Mouse (Mus musculus) small intestine, adult 2 months (tissue): ENCODE measurements at regions not wholly inside any gene's neighbourhood (a gene's known extent, or its start where the extent isn't known, plus 50 kb on each side); places are given as distances from the start of the nearest gene placed in this dataset.

ENCODE experiments used
- CTCF ChIP-seq: fragments of 200-500 bp; IDR thresholded peaks from 2 replicates; pipeline ENCODE4 v1.5.1; 2012; ENCODE audit warnings: low read depth, mild to moderate bottlenecking, control low read depth, inconsistent platforms, low read length, moderate library complexity, mixed read lengths; ENCODE audit not compliant: insufficient replicate concordance, insufficient read length; ENCODE audit errors: extremely low read depth
- POLR2A ChIP-seq: fragments of 200-500 bp; IDR thresholded peaks from 2 replicates; pipeline ENCODE4 v1.6.1; 2012; ENCODE audit warnings: low read depth, mild to moderate bottlenecking, control low read depth, inconsistent platforms, low read length, moderate library complexity

DNA sequence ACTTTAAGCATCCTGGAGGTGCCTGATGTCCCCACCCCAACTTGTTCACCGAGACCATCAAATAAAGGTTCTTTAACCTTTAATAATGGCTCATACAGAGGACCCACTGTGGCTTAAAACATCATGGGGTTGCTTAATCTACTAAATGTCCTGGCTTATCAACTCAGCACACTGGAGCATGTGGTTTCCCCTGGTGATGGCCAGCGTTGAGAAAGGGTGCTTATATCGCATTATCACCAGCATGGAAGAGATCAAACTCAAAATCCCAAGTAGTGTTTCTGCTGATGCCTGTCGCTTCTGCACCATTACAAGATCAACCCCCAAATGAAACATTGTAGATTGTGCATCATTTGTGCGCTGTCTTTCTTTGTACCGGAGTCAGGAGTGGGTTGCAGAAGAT lies 53.2 kb upstream of the Wnt7b start:
- TF ChIP-seq CTCF: no peak
- no peak for TF ChIP-seq POLR2A
